In the genomic region with DNA sequence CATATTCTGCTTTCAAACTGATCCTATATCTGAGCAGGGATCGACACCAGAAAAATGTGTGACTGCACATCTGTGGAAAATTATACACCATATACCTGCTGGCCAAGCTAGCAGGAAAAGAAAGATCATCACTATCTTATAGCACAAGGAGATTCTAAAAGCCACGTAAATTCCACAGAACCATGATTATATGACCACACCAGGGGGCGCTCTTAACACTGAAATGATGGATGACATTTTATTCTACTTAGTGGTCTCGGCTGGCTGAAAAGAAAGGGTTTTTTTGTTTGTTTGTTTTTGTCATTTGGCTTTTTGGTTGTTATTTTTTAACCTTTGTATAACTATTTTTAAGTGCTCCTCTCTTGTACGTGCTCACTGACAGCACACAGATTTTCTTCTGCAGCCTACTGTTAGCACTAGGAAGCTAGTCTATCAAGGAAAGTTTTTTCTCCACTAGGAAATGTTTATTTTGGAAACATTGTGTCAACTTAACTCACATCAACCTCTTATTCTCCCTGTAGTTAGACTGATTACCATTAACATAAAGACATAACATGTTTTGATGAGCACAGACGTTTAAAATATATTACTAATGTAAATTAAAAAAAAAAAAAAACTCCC, we compare ENCODE assay signal across 9 mouse cellular contexts. TPM values are rescaled to one million over a fixed set of nuclear protein-coding genes. Genes with fewer than 3 reads are reported as not detected.
DNase-seq lines count a peak whose midpoint lies in the region; ATAC-seq lines count a peak whose summit lies in the region.
"Had no signal": no experiment of that assay in that cellular context is flagged by ENCODE, and none has a peak within 500 bp of the region (broad histone marks: within the 10 kb centered on the region; RNA-seq: fewer than 3 reads in every experiment).

No protein-coding gene starts in this region.

- no peak overlapping the region for H3K4me3 ChIP-seq in forebrain, embryonic 14.5 days (ENCODE audit: low read depth, low read length)
- no peak overlapping the region for H3K4me3 ChIP-seq in neural tube, embryonic 12.5 days

- ATAC-seq in forebrain, embryonic 14.5 days, result peak; percentile 76
- ATAC-seq in neural tube, embryonic 12.5 days (ENCODE audit: low FRiP score, low read depth), result peak; percentile 61; the same call in 1 of the 2 replicates
- ATAC-seq in monocyte, adult 5-6 weeks (replicated peaks; ENCODE audit: insufficient number of reproducible peaks, low FRiP score, low TSS enrichment, poor library complexity, severe bottlenecking), result no peak

- DNase-seq in urinary bladder, postnatal 25 days (ENCODE audit: low spot score), result peak; percentile 43
- no peak for DNase-seq in urinary bladder, postnatal 10 days (ENCODE audit: low spot score)
- peak; percentile 5 for DNase-seq in c-Kit-positive CD71-positive TER-119-positive erythroid progenitor cells, embryonic 14.5 days (ENCODE audit: low spot score)
- peak; percentile 86 for DNase-seq in forebrain, embryonic 14.5 days (ENCODE audit: low spot score)
- DNase-seq in induced T-regulatory cell, adult 2 months (ENCODE audit: low read depth), result peak; percentile 36
- peak; percentile 40 to 64 for DNase-seq in left cerebral cortex, postnatal 36 days (ENCODE audit: low spot score in 2 of 2)

- WGBS in forebrain, embryonic 14.5 days, result 22% methylated on average over 6 of the region's 6 CpGs
- WGBS in neural tube, embryonic 12.5 days, result 26% methylated on average over 6 of the region's 6 CpGs

- H3K27me3 ChIP-seq in forebrain, embryonic 14.5 days (replicated peaks; ENCODE audit: control insufficient read depth, insufficient read depth, low read length), result no peaks in the 10 kb centered on the region
- H3K27me3 ChIP-seq in neural tube, embryonic 12.5 days (replicated peaks), result no peaks in the 10 kb centered on the region

- H3K36me3 ChIP-seq in forebrain, embryonic 14.5 days (ENCODE audit: control insufficient read depth, insufficient read depth, low read length), result no peaks in the 10 kb centered on the region
- no peaks in the 10 kb centered on the region for H3K36me3 ChIP-seq in neural tube, embryonic 12.5 days

- no peak overlapping the region for H3K27ac ChIP-seq in forebrain, embryonic 14.5 days (ENCODE audit: low read depth, low read length)
- no peak overlapping the region for H3K27ac ChIP-seq in neural tube, embryonic 12.5 days

- no peaks in the 10 kb centered on the region for H3K9me3 ChIP-seq in forebrain, embryonic 14.5 days (replicated peaks; ENCODE audit: control insufficient read depth, low read length)
- no peaks in the 10 kb centered on the region for H3K9me3 ChIP-seq in neural tube, embryonic 12.5 days

- intact Hi-C loops in left cerebral cortex, postnatal 36 days (cut with DNase I), result loop anchor here (2.0 to 10.0 kb wide), 4 partner anchors 155 to 593 kb away; a partner anchor contains a TSS

- no peak overlapping the region for H3K9ac ChIP-seq in forebrain, embryonic 14.5 days (ENCODE audit: low read length)
- no peak overlapping the region for H3K9ac ChIP-seq in neural tube, embryonic 12.5 days

- no peaks in the 10 kb centered on the region for H3K4me1 ChIP-seq in forebrain, embryonic 14.5 days (ENCODE audit: control insufficient read depth, insufficient read depth, low read length)
- H3K4me1 ChIP-seq in neural tube, embryonic 12.5 days, result no peaks in the 10 kb centered on the region

- H3K4me2 ChIP-seq in forebrain, embryonic 14.5 days (ENCODE audit: low read length), result no peak overlapping the region
- no peak overlapping the region for H3K4me2 ChIP-seq in neural tube, embryonic 12.5 days (replicated peaks)

RNA-seq across cellular contexts. Expression of a gene that starts 45.8 kb away (rescaled TPM):
- polyA plus RNA-seq in forebrain, embryonic 14.5 days (2014; fragmentation: Nextera tagmentation; extraction: Ambion mirVana), result 0.36 TPM in 1 of 2 replicates, not detected in the other
- total RNA-seq in left cerebral cortex, postnatal 36 days (2021), result not detected
- not detected in 2 replicates for polyA plus RNA-seq in neural tube, embryonic 12.5 days (2016; fragmentation: Nextera tagmentation; extraction: Ambion mirVana)
- total RNA-seq in monocyte, adult 5-6 weeks (2017), result not detected in 3 replicates
- polyA plus RNA-seq: gonadal fat pad, adult 2 months had no signal
